Mouse (Mus musculus) adrenal gland, postnatal 0 days (tissue): Measurements from ENCODE around the gene Wdcp. TPM values are rescaled to one million over a fixed set of nuclear protein-coding genes. Genes with fewer than 3 reads are reported as not detected.

Experiments
- polyA plus RNA-seq: library from polyadenylated mRNA; unstranded; fragments of >200 nt; fragmentation: Nextera tagmentation; extraction: Ambion mirVana; gene quantifications from 2 replicates; pipeline ENCODE4 v1.2.1, GENCODE M21; 2015

Wdcp gene
- polyA plus RNA-seq, result 18.1 and 18.4 TPM in 2 replicates

GRCm38 (mm10) chr12:4842890-4843597, at the start of gene Wdcp:
Gene Wdcp (plus strand): TSS chr12:4843303.

GRCm38 (mm10) chr12:4817361-4818101, 25.6 kb upstream of the Wdcp start, which contains the start of gene Sf3b6:
Gene Sf3b6 (plus strand): TSS chr12:4817544.

DNA sequence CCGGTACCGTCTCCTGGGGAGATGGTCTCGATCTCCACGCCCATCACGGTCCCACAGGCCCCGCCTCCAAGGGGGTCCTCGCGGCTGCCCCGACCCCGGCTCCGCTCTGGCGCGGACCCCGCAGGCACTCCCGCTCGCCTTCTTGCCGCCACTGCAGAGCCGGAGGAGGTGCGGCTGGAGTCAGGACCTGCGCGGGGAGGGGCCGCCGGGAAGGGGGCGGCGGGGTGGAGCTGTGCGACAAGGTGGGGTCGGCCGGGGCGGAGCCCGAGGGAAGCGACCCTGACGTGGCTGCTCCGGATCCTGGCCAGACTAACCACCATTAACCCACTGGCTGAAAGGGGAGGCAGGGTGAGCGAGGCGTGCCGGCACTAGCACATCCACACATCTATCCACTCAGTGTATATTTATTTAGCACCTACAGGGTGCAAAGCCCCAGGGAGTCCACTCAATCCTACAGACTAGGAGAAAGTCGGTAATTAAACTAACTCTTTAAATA, 1.7 kb upstream of the Wdcp start, which contains the start of gene Fkbp1b:
Gene Fkbp1b, minus strand, starts transcription at position 200 of the 496 bp plus-strand sequence.

DNA sequence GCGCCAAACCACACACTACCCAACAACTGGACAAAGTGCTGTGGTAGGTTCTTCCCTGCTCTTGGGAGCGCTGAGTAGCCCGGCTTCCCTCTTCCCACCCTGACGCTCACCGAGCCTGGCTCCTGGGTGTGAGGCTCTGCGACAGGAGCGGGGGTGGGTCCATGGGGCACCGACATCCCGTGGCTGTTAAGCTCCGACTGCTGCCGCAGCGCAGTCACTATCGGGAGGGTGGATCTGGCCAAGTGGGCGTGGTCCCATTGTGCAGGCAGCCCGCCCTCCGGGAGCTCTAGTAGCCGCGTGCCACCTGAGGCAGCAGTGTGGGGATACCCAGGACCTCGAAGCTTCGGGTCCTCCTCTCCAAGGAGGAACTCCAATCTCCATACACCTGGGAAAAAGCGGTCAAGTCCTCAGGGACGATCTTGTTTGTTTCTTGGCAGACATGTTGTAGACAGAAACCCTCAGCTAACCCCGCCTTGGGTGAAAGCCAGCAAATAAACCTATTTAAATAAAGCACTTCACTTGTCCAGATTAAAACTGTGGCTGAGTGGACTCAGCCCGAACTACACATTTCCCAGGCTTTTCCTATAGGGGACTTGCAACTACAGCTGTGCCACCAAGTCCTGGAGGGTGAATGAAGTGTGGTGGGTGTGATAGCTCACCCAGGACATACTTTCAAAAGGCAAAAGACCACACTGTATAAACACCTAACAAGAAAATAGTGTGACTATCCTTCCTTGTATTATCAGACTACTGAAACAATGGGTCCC, 31.2 kb downstream of the Wdcp start, which contains the start of gene Mfsd2b:
Gene Mfsd2b, minus strand, starts transcription at position 199 of the 767 bp plus-strand sequence.

DNA sequence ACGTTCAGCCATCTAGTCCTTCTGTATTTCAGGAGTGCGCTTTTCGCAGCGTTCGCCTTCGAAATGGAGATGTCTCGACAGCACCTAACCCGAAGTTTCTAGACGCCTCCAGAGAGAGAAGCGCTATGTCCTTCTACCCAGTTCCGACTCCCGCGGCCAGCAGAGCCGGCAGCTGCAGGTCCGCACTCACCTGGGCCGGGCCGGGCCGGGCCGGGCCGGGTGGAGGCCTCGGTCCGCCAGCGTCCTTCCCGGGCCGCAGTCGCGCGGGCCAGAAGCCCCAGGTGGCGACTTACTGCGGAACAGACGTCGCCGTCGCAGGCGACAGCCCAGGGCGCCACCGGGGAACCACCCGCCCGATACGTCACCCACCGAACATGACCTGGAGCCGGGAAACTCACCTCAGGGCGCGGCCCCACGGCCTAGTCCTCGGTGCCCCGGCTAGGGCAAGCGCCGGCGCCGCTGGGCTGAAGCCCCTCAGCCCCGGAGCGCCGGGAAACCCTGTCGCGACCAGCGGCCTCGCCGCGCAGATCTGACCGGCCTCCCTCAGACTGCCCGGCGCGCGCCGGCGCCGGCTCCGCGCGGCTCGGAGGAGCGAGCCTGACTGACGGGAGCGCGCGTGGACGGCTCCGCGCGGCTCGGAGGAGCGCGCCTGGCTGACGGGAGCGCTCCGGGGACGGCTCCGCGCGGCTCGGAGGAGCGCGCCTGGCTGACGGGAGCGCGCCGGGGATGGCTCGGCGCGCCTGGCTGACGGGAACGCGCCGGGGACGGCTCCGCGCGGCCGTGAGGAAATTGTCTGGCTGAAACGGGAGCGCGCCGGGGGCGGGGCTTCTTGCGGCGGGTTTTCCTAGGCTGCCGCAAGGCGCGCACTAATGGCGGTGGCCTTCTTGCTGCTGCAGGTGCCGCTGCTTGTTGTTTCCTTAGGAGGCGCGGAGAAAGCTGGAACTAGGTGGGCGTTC, 64.1 kb downstream of the Wdcp start, which contains the start of gene Ubxn2a:
Gene Ubxn2a, minus strand, starts transcription at position 755 of the 956 bp plus-strand sequence.

Other genes starting within 250 kb of the Wdcp start
- gene Fam228a, start 104.9 kb upstream of the Wdcp start, polyA plus RNA-seq, result 0.13 and 0.18 TPM in 2 replicates
- gene Pfn4, start 74.3 kb upstream of the Wdcp start, polyA plus RNA-seq, result 2.8 and 4.8 TPM in 2 replicates
- gene Fam228b, start 74.0 kb upstream of the Wdcp start, polyA plus RNA-seq, result 1.4 and 3.7 TPM in 2 replicates
- 414 and 557 TPM in 2 replicates for gene Sf3b6, start 25.8 kb upstream of the Wdcp start, polyA plus RNA-seq
- gene Fkbp1b, start 1.7 kb upstream of the Wdcp start, polyA plus RNA-seq, result 31.3 and 78.7 TPM in 2 replicates
- gene Mfsd2b, start 31.1 kb downstream of the Wdcp start, polyA plus RNA-seq, result 1.2 and 3.1 TPM in 2 replicates
- 21.0 and 28.2 TPM in 2 replicates for gene Ubxn2a, start 64.4 kb downstream of the Wdcp start, polyA plus RNA-seq
- 4.1 and 6.8 TPM in 2 replicates for gene Atad2b, start 74.0 kb downstream of the Wdcp start, polyA plus RNA-seq